Mouse (Mus musculus) kidney, postnatal 10 days (tissue): ENCODE data around the gene C730034F03Rik.
"Not testable (repeated sequence)": the region's sequence is repeated elsewhere in the genome, so short reads cannot be mapped to it uniquely, and the experiment has no call there.

Source experiments
- DNase-seq: peaks from one replicate; pipeline ENCODE4 v3.0.0; 2021; ENCODE audit warnings: mixed read lengths

Gene C730034F03Rik

DNA sequence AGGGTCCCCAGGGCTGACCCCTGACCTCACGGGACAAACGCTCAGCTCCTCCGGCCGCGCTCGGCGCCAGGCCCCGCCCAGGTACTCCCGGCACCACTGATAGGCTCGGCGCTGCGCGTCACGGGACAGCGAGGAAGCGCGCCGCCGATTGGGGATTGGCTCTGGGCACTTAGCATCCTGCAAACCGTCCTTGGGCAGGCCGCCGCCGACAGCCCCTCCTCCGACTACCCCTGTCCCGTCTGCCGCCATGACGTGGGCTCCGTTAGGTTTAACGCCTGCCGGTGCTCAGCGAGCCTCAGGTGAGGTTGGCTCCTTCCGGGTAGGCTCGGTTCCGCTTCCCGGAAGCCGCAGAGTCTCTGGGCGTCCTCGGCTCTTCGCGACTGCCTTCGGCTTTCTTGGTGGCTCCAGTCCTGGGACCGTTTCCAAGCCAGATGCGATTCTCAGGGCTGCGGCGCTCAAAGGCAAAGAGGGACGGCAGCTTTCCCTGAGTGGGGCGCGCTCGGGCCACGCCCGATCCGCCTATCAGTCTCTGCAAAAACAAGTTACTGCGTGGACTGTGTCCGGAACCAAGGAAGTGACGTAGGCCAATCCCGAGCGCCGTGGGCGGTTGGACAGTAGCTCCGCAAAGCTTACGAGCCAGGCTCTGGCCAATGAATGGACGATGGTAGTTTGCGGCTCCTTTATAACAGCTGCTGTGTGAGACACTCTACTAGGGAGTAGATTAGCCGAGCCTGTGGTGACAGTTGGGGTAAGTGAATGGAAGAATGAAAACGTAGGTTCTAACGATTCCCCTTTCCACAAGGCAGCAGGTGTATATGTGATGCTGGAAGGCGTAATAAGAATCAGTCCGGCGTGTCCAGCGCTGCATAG, at the start of gene C730034F03Rik, which contains the start of the genes Gm44502 and Chkb:
Gene C730034F03Rik, plus strand, starts transcription at position 238 of the 870 bp plus-strand sequence.
Gene Gm44502, minus strand, starts transcription at position 345 of the 870 bp plus-strand sequence.
Gene Chkb, minus strand, starts transcription at position 557 of the 870 bp plus-strand sequence.
- DNase-seq, result peak; percentile 94

DNA sequence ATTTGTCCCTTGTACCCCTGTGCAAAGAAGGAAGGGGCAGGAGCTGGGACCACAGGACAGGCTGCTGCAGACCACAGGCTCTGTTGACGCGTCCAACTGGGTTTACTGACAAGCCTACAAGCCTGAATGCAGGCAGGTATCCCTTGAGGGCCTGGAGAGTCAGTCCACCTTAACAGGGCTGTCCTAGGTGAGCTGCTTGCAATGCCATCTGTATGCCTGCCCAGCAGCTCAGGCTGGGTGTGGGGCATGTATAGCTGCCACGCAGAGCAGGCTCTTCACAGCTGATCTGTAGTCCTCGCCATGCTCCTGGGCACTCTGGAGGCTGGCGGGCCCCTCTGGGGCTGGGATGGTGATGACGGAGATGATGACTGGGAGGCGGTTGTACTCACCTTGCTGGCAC, 44.8 kb upstream of the C730034F03Rik start, which contains the start of gene Klhdc7b:
Gene Klhdc7b, plus strand, starts transcription at position 301 of the 400 bp plus-strand sequence.
- no peak for DNase-seq

DNA sequence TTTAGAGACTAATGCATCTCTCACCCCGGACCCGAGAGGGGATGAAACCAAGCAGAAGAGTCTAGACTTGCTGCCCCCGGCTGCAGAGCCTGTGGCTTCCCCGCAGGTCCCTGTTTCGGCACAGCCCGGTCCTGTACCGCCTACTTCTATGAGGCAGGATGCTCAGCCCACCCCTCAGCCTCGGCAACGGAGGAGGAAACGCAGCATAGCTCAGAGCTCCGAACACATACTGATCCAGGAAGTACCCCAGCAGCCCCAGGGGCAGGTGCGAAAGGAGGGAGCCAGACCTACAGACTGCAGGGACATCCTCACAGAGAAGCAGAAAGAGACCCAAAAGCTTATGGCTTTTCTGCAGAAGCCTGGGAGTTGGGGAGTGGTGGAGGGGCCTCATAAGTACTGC, 42.3 kb upstream of the C730034F03Rik start:
- DNase-seq, result no peak

- DNase-seq, result no peak
These were observed 39.3 kb upstream of the C730034F03Rik start for GRCm38 (mm10) chr15:89390081-89390480.

DNA sequence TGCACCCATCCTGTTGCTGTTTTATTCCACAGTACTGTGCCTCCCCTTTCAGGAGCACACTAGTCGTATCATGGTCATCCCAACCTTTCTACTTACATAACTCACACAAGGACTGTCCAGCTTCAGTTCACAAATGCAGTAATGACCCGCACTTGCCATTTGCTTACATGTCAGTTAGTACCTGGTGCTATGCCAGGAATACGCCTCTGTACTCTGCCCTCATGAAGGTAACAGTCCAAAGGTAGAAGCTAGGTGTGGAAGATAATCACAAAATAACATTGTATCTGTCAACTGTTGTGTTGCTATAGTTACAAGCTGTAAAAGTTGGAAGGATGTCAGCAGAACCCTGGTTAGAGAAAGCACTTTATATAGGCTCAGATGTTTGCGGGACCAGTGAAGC, 32.5 kb upstream of the C730034F03Rik start:
- no peak for DNase-seq

- no peak for DNase-seq
These were observed 31.2 kb upstream of the C730034F03Rik start for GRCm38 (mm10) chr15:89398146-89398545.

DNA sequence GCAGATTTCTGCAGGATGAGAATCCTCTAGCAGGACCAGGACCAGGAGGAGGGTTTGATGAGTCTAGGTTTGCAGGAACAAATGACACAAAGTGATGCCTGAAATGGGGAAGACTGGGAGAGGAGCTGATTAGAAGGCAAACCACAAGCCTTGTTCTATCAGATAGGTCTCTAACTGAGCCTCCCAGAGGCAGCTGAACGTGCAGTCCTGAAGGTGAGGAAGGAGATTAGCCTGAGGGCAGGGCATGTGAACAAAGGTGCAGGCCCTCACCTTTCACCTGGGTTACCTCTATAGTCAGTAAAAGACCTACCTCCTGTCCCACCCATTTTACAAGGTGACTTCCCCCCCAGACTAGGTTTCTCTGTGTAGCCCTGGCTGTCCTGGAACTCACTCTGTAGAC, 29.7 kb upstream of the C730034F03Rik start:
- DNase-seq, result no peak

- no peak for DNase-seq
These were observed 26.9 kb upstream of the C730034F03Rik start for GRCm38 (mm10) chr15:89402471-89402870.

GRCm38 (mm10) chr15:89404831-89405623, 24.4 kb upstream of the C730034F03Rik start:
- DNase-seq, result no peak

- DNase-seq, result no peak
These were observed 22.7 kb upstream of the C730034F03Rik start for GRCm38 (mm10) chr15:89406691-89407090.

DNA sequence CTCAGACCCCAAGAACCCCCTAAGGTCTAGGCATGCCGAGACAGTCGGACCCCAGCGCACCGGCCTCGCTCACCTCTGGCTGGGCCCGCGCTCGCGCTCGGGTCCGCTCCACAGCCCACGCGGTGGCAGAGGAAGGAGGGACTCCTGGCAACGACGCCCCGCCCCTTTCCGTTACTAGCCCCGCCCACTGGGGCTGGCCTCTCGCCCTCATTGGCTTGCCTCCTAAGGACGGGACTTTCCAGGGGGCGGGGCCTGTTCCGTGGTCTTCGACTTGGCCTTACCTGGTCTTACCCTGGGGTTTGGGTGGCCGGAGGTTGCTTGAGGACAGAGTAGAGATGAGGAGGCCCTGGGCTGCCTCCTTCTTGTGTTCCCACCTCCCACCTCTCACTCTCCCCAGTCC, 19.3 kb upstream of the C730034F03Rik start, which contains the start of gene Syce3:
Gene Syce3, minus strand, starts transcription at position 386 of the 400 bp plus-strand sequence.
- DNase-seq, result no peak

DNA sequence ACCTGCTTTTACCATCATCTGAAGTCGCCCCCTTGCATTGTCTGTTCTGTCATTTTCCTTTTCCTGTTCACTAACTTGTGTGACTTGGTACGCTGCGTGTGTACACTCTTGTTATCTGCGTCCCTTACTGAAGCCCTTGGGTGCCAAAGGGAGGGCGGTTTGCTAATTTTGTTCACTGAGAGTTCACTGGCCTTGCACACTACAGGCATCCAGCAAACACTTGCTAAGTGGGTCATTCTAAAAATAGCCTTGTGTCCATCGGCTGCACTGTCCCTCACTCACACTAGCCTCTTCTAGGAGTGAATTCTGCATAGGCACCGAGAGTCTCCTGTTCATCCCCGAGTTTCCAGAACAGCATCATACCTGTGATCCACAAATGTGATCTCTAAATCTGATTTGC, 14.1 kb upstream of the C730034F03Rik start:
- DNase-seq, result no peak

- DNase-seq, result no peak
These were observed 7.5 kb upstream of the C730034F03Rik start for GRCm38 (mm10) chr15:89421938-89422337.

DNA sequence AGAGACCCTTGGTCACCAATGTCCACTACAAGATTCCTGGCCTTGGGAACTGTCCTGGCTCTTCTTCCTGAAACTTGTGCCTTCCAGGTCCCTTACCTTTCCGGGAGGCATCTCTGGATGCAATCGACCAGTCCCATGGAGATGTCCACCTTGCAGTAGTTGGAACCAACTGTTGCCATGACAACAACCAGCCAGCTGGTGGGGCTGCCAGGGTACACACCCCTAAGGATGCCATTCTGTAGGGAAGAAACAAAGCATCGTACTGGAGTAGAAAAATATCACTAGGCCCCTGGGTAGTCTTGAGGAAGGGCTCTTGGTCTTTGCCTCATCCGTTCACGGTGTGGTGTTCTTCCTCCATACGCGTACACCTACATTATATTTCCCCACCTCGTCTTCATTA, 4.8 kb upstream of the C730034F03Rik start:
- DNase-seq, result no peak

DNA sequence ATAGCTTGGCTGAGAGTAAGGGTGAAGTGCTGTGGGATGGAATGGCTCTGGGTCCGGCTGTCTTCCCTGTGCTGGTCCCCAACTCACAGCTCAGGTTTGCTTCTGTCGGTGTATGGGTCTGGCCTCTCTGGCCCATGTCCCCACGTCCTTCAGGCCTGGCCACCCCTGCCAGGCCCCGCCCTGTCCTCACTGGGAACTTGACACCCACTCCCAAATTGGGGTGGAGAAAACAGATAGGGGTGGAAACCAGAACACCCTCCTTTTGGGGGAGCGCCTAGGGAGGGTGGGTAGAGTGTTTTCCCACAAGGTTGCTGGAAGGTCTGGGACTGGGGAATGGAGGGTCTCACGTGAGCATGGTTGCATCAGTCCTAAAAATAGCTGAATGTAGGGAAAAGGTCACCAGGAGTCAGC, 3.7 kb upstream of the C730034F03Rik start, which contains the start of gene Cpt1b:
Gene Cpt1b, minus strand, starts transcription at position 153 of the 411 bp plus-strand sequence.
- DNase-seq, result peak; percentile 56

- DNase-seq, result no peak
These were observed 2.7 kb upstream of the C730034F03Rik start for GRCm38 (mm10) chr15:89426716-89427115.

GRCm38 (mm10) chr15:89428136-89428790, 1.1 kb upstream of the C730034F03Rik start:
- DNase-seq, result no peak

- DNase-seq, result no peak
These were observed 503 bp upstream of the C730034F03Rik start for GRCm38 (mm10) chr15:89428821-89429351.

- no peak for DNase-seq
These were observed 952 bp downstream of the C730034F03Rik start for GRCm38 (mm10) chr15:89430341-89430740.

DNA sequence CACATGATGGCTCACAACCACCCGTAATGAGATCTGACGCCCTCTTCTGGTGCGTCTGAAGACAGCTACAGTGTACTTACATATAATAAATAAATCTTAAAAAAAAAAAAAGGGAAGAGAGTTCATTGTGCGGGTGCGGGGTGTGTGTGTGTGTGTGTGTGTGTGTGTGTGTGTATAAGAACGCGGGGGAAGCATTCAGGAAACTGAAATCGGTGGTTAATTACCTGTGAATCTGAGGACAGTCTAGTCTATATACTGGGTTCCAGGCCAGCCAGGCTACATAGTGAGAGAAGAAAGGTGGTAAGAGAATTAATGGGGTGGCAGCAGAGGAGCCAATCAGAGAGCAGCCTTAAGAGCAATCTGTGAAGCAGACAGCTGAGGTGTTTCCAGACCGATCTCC, 1.4 kb downstream of the C730034F03Rik start:
- DNase-seq, result not testable (repeated sequence)

DNA sequence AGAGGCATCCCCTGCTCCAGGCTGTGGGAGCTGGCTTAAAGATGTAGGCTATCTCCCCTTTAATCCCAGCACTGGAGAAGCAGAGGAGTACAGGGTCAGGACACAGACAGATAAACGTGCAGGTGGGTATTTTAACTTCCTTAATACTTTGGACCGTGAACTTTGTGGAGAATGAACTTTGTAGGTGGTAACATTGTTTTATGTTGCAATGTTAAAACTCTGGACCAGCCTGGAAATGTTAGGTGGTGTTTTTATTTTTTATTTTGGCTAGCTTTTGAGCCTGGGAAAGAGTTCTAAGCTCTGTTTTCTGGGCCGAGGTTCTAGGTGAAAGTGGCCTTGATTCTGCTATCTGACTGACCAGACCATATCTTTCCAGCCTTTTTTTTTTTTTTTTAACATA, 1.9 kb downstream of the C730034F03Rik start:
- no peak for DNase-seq

DNA sequence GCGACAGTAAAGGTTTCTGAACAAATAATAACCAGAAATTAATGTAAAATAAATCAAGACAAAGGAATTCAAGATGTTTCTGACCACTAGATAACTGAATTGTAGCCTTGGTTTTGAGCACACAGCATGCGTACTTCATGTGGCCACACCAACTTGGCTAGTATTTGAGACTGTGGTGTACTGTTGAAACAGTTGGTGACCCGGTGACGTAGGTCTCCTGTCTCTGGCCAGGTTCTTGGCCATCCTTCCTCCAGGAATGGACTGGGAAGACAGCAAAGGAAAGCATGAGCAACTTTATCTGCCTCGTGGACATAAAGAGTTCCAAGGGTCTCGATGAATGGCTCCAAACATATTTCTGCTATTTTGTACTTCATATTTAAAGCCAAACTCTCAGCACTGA, 2.4 kb downstream of the C730034F03Rik start:
- DNase-seq, result no peak
